In the genomic region with DNA sequence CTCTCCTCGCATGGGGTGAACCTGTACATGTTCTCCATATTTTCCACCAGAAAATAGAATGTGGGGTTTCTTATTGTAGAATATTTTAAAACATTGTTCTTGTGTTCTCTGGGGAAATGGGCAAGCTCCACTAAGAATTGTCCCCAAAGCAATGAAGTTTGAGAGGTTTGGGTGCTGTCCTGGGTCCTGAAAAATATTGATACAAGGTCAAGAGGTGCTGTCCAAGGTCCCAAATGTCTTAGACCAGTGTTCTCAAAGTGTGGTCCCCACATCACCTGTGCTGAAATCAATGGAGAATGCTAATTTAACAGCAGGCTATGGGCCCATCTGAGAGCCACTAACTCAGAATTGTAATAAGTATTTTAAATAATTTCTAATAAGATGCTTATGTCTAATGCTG, we compare ENCODE assay signal across 15 mouse cellular contexts.
A peak's percentile ranks its signal among the peaks of the same experiment; 100 is the strongest.
DNase-seq lines count a peak whose midpoint lies in the region; ATAC-seq lines count a peak whose summit lies in the region.
"Had no signal": no experiment of that assay in that cellular context is flagged by ENCODE, and none has a peak within 500 bp of the region (broad histone marks: within the 10 kb centered on the region; RNA-seq: fewer than 3 reads in every experiment).

No protein-coding gene starts in this region.

- no peak overlapping the region for H3K4me3 ChIP-seq in forebrain, embryonic 14.5 days (ENCODE audit: low read depth, low read length)
- H3K4me3 ChIP-seq: heart, adult 2 months had no signal

- no peaks in the 10 kb centered on the region for H3K9me3 ChIP-seq in forebrain, embryonic 14.5 days (replicated peaks; ENCODE audit: control insufficient read depth, low read length)

- no peaks in the 10 kb centered on the region for H3K4me1 ChIP-seq in forebrain, embryonic 14.5 days (ENCODE audit: control insufficient read depth, insufficient read depth, low read length)

- no peaks in the 10 kb centered on the region for H3K27me3 ChIP-seq in forebrain, embryonic 14.5 days (replicated peaks; ENCODE audit: control insufficient read depth, insufficient read depth, low read length)

- H3K27ac ChIP-seq in forebrain, embryonic 14.5 days (ENCODE audit: low read depth, low read length), result no peak overlapping the region
- H3K27ac ChIP-seq: heart, adult 2 months; macrophage had no signal

- peak; percentile 65 for ATAC-seq in granulocyte monocyte progenitor cell, adult 5-6 weeks (replicated peaks; ENCODE audit: poor library complexity, severe bottlenecking)
- ATAC-seq in forebrain, embryonic 14.5 days, result no peak

- 89% methylated on average over 1 of the region's 1 CpGs for WGBS in forebrain, embryonic 14.5 days

- H3K36me3 ChIP-seq in forebrain, embryonic 14.5 days (ENCODE audit: control insufficient read depth, insufficient read depth, low read length), result no peaks in the 10 kb centered on the region

- no peak overlapping the region for H3K4me2 ChIP-seq in forebrain, embryonic 14.5 days (ENCODE audit: low read length)

- H3K9ac ChIP-seq in forebrain, embryonic 14.5 days (ENCODE audit: low read length), result no peak overlapping the region

- peak; percentile 32 for DNase-seq in adrenal gland, postnatal 10 days
- DNase-seq in adrenal gland, postnatal 25 days, result no peak
- peak; percentile 31 for DNase-seq in 3T3-L1 (ENCODE audit: low read depth, low spot score)
- peak; percentile 7 for DNase-seq in c-Kit-positive CD71-positive TER-119-negative erythroid progenitor cells, embryonic 14.5 days (ENCODE audit: low read depth)
- DNase-seq in cerebellum, postnatal 10 days, result no peak
- DNase-seq in forebrain, embryonic 14.5 days (ENCODE audit: low spot score), result no peak
- DNase-seq in cerebellum, postnatal 36 days, result no peak
- DNase-seq: adrenal gland, adult 8-10 months; cerebellum, adult 11 months; heart, adult 2 months; heart, postnatal 36 days; liver; thymus, adult 18-20 months had no signal

Comparison
In these comparisons a context has a peak if more than half of its experiments do, and no peak if none do; other contexts are left out.
1. DNase-seq: peak in adrenal gland, postnatal 10 days (single experiment), 3T3-L1 (single experiment) and c-Kit-positive CD71-positive TER-119-negative erythroid progenitor cells, embryonic 14.5 days (single experiment); none in adrenal gland, postnatal 25 days (single experiment), cerebellum, postnatal 10 days (0 of 2), forebrain, embryonic 14.5 days (single experiment) and cerebellum, postnatal 36 days (0 of 2).